Mouse (Mus musculus) cerebellum, adult 9-11 months (tissue): ENCODE measurements around the gene Trpm8.

Experiments used
- DNase-seq: peaks from one replicate; pipeline ENCODE4 v3.0.0; 2022

The Trpm8 gene

DNA sequence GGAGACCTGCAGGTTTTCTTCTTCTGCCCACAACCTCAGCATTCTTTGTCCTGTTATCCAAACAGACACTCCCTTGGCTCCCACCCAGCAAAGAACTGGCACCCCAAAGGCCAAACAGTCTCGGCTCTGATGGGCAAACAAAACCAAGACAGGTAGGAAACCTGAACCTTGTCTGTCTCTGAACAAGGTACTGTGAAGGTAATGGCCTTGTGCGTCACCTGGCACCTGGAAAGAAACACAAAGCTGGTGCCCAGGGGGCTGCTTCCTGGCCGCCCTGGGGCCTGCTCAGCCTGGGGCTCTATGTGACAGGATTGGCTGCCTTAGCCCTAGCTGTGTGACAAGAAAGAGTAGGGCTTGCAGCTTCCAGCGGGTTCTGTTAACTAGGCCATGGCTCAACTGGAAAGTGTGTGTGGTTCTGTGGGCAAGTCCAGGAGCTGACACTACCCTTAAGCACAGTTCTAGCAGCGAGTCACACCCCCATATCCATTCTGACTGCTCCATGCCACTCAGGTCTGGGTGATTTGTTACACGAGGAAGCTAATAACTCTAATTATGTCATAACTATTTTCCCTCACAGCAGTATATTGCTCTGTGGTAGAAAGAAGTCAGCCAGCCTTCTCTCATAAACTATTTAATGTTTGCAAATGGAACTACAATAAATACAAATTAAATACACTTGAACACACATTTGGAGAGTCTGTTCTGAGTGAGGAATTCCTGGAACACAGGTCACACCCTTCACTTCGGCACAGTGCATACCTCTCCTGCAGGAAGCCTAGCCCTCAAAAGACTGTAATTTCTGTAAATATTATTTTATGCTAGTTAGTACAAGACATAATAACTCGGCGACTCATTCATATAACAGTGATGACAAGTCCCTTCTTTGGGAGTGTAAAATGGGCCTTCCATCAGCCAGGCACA lies 160.0 kb downstream of the Trpm8 start:
- no peak for DNase-seq
